Mouse (Mus musculus): ENCODE measurements at regions not wholly inside any gene's neighbourhood (a gene's known extent, or its start where the extent isn't known, plus 50 kb on each side); places are given as distances from the start of the nearest gene placed in this dataset.

GRCm38 (mm10) chr5:77909218-77909617, 501.4 kb upstream of the Igfbp7 start:
- peak; percentile 39 to 67 for TF ChIP-seq CTCF (conservative IDR thresholded peaks at IDR 0.05 in 1 of 2, IDR thresholded peaks at IDR 0.05 in 1 of 2; ENCODE audit: low read depth in 2 of 2, low read length in 2 of 2)
- TF ChIP-seq TBP (conservative IDR thresholded peaks at IDR 0.05; ENCODE audit: low read depth, low read length): no peak
- TF ChIP-seq MAX (IDR thresholded peaks at IDR 0.05; ENCODE audit: low read length): no peak
- no peak for TF ChIP-seq SIN3A (IDR thresholded peaks at IDR 0.05; ENCODE audit: low read length)
- no peak for TF ChIP-seq USF2 (conservative IDR thresholded peaks at IDR 0.05; ENCODE audit: low read depth, low read length)
- TF ChIP-seq ELF1 (IDR thresholded peaks at IDR 0.05; ENCODE audit: low read depth, low read length): no peak
- TF ChIP-seq ZNF384 (IDR thresholded peaks at IDR 0.05; ENCODE audit: low read depth, low read length): no peak
- no peak for TF ChIP-seq EP300 (IDR thresholded peaks at IDR 0.05; ENCODE audit: low read length)
- no peak for TF ChIP-seq ETS1 (conservative IDR thresholded peaks at IDR 0.05; ENCODE audit: low read depth, low read length)
- no peak for TF ChIP-seq CHD2 (IDR thresholded peaks at IDR 0.05; ENCODE audit: low read length)
- no peak for TF ChIP-seq POLR2A (IDR thresholded peaks at IDR 0.05; ENCODE audit: low read depth, low read length)
- no peak for TF ChIP-seq JUND (conservative IDR thresholded peaks at IDR 0.05; ENCODE audit: low read depth, low read length)
- no peak for TF ChIP-seq USF1 (IDR thresholded peaks at IDR 0.05; ENCODE audit: low read depth, low read length)
